ENCODE assay signal across 9 mouse cellular contexts in genomic region chr7:89248135-89248850, GRCm38 (mm10).
A peak's percentile ranks its signal among the peaks of the same experiment; 100 is the strongest.
DNase-seq lines count a peak whose midpoint lies in the region; ATAC-seq and TF ChIP-seq lines count a peak whose summit lies in the region.
"Had no signal": no experiment of that assay in that cellular context is flagged by ENCODE, and none has a peak within 500 bp of the region (broad histone marks: within the 10 kb centered on the region; RNA-seq: fewer than 3 reads in every experiment).

No protein-coding gene starts in this region.

- no peaks in the 10 kb centered on the region for H3K36me3 ChIP-seq in heart, embryonic 13.5 days
- H3K36me3 ChIP-seq in myocyte (ENCODE audit: control insufficient read depth, insufficient read depth) = no peaks in the 10 kb centered on the region
- H3K36me3 ChIP-seq in forebrain, embryonic 15.5 days = no peaks in the 10 kb centered on the region

- no peaks in the 10 kb centered on the region for H3K9me3 ChIP-seq in heart, embryonic 13.5 days
- no peaks in the 10 kb centered on the region for H3K9me3 ChIP-seq in forebrain, embryonic 15.5 days

- no peaks in the 10 kb centered on the region for H3K27me3 ChIP-seq in heart, embryonic 13.5 days (replicated peaks)
- no peaks in the 10 kb centered on the region for H3K27me3 ChIP-seq in myocyte (ENCODE audit: control insufficient read depth, insufficient read depth, insufficient read length)
- H3K27me3 ChIP-seq in forebrain, embryonic 15.5 days = no peaks in the 10 kb centered on the region

- 45% methylated on average over 7 of the region's 7 CpGs for WGBS in heart, embryonic 13.5 days
- 76% methylated on average over 7 of the region's 7 CpGs for WGBS in forebrain, embryonic 15.5 days

- no peak overlapping the region for H3K9ac ChIP-seq in heart, embryonic 13.5 days
- no peak overlapping the region for H3K9ac ChIP-seq in forebrain, embryonic 15.5 days (replicated peaks)
- H3K9ac ChIP-seq: liver, embryonic 14.5 days had no signal

- no peak overlapping the region for H3ac ChIP-seq in myocyte (ENCODE audit: control insufficient read depth, insufficient read length)

- intact Hi-C loops in heart, postnatal 14 days (cut with DNase I) = no loop called here

- H3K27ac ChIP-seq in heart, embryonic 13.5 days (replicated peaks) = peak overlapping the region; percentile 42; the same call in 1 of the 2 replicates
- no peak overlapping the region for H3K27ac ChIP-seq in forebrain, embryonic 15.5 days (replicated peaks)
- H3K27ac ChIP-seq: liver, embryonic 14.5 days had no signal

- H3K4me1 ChIP-seq in heart, embryonic 13.5 days = peaks cover 27% of the 10 kb centered on the region
- H3K4me1 ChIP-seq in forebrain, embryonic 15.5 days = no peaks in the 10 kb centered on the region

- ATAC-seq in heart, embryonic 13.5 days (ENCODE audit: extremely low read depth, insufficient number of reproducible peaks, low FRiP score, low TSS enrichment) = no peak
- ATAC-seq in erythroblast, adult 5-6 weeks (replicated peaks; ENCODE audit: low FRiP score, poor library complexity, severe bottlenecking) = no peak
- no peak for ATAC-seq in forebrain, embryonic 15.5 days (replicated peaks)

- DNase-seq in heart, postnatal 14 days = no peak
- peak; percentile 37 for DNase-seq in brain, adult 2 months (ENCODE audit: low read depth, low spot score)
- peak; percentile 19 for DNase-seq in kidney, postnatal 10 days
- DNase-seq in ovary, postnatal 36 days (ENCODE audit: low spot score) = no peak

- H3K4me2 ChIP-seq in heart, embryonic 13.5 days = no peak overlapping the region
- H3K4me2 ChIP-seq in myocyte (ENCODE audit: low read depth) = peak overlapping the region; percentile 44
- no peak overlapping the region for H3K4me2 ChIP-seq in forebrain, embryonic 15.5 days (replicated peaks)

- no peaks in the 10 kb centered on the region for H3K79me2 ChIP-seq in myocyte (ENCODE audit: control insufficient read depth, insufficient read depth)

- TF ChIP-seq POLR2A in myocyte (IDR thresholded peaks at IDR 0.05; ENCODE audit: insufficient read length, low read depth) = no peak

- H3K4me3 ChIP-seq in heart, embryonic 13.5 days = no peak overlapping the region
- H3K4me3 ChIP-seq in myocyte = no peak overlapping the region
- H3K4me3 ChIP-seq in forebrain, embryonic 15.5 days = no peak overlapping the region

TF ChIP-seq in myocyte, 11 proteins besides CTCF, POLR2A, EP300 and RAD21:
- TF ChIP-seq MYOD1 (IDR thresholded peaks at IDR 0.05; ENCODE audit: control insufficient read depth in 1 of 3, insufficient read length in 2 of 3, low read depth in 2 of 3) (no peak), REST (IDR thresholded peaks at IDR 0.05; ENCODE audit: insufficient read depth, insufficient read length) (no peak), CEBPB (IDR thresholded peaks at IDR 0.05; ENCODE audit: insufficient read depth, poor library complexity, severe bottlenecking) (no peak), USF1 (IDR thresholded peaks at IDR 0.05; ENCODE audit: low read depth) (no peak), MYOG (IDR thresholded peaks at IDR 0.05; ENCODE audit: control insufficient read depth in 1 of 3, insufficient read depth in 1 of 3, insufficient read length in 2 of 3, low read depth in 2 of 3) (no peak), SRF (IDR thresholded peaks at IDR 0.05; ENCODE audit: control insufficient read depth, insufficient read length, low read depth) (no peak), TCF12 (IDR thresholded peaks at IDR 0.05; ENCODE audit: insufficient read depth, poor library complexity, severe bottlenecking) (no peak), MAX (IDR thresholded peaks at IDR 0.05; ENCODE audit: low read depth) (no peak), TCF3 (IDR thresholded peaks at IDR 0.05; ENCODE audit: insufficient read length, low read depth) (no peak), POLR2AphosphoS2 (IDR thresholded peaks at IDR 0.05; ENCODE audit: insufficient read length, low read depth) (no peak), E2F4 (IDR thresholded peaks at IDR 0.05; ENCODE audit: insufficient read depth) (no peak)

Comparison
In these comparisons a context has a peak if more than half of its experiments do, and no peak if none do; other contexts are left out.
1. DNase-seq: peak in brain, adult 2 months (single experiment) and kidney, postnatal 10 days (single experiment); none in heart, postnatal 14 days (0 of 2) and ovary, postnatal 36 days (single experiment).